Mouse (Mus musculus) regulatory T cell (primary cell): ENCODE measurements around the gene 4930402H24Rik.

ENCODE experiments used
- in situ Hi-C: fragments of 300-600 bp; cut with MboI, MseI; formaldehyde crosslinking; loops from one replicate; pipeline ENCODE4 v1.15.1; 2025; ENCODE audit warnings: high pct_unique_total_duplicates

4930402H24Rik gene

GRCm38 (mm10) chr2:130814492-130814891 is 91.7 kb downstream of the 4930402H24Rik start:
- in situ Hi-C loops = no loop called here

- in situ Hi-C loops = no loop called here
Observed at GRCm38 (mm10) chr2:130813729-130814128, 92.5 kb downstream of the 4930402H24Rik start.

GRCm38 (mm10) chr2:130812487-130812886 is 93.7 kb downstream of the 4930402H24Rik start:
- in situ Hi-C loops = no loop called here

GRCm38 (mm10) chr2:130805146-130805545 is 101.1 kb downstream of the 4930402H24Rik start:
- in situ Hi-C loops = no loop called here

GRCm38 (mm10) chr2:130803706-130804105 is 102.5 kb downstream of the 4930402H24Rik start:
- in situ Hi-C loops = no loop called here

- in situ Hi-C loops = no loop called here
Observed at GRCm38 (mm10) chr2:130795731-130796130, 110.5 kb downstream of the 4930402H24Rik start.

GRCm38 (mm10) chr2:130791722-130792121 is 114.5 kb downstream of the 4930402H24Rik start:
- in situ Hi-C loops = no loop called here

- in situ Hi-C loops = no loop called here
Observed at GRCm38 (mm10) chr2:130789642-130790041, 116.6 kb downstream of the 4930402H24Rik start.

- in situ Hi-C loops = no loop called here
Observed at GRCm38 (mm10) chr2:130789039-130789438, 117.2 kb downstream of the 4930402H24Rik start.

- in situ Hi-C loops = no loop called here
Observed at GRCm38 (mm10) chr2:130784939-130785338, 121.3 kb downstream of the 4930402H24Rik start.

GRCm38 (mm10) chr2:130780615-130781303 is 125.4 kb downstream of the 4930402H24Rik start:
- in situ Hi-C loops = no loop called here

GRCm38 (mm10) chr2:130779935-130780334 is 126.3 kb downstream of the 4930402H24Rik start:
- in situ Hi-C loops = loop anchor here (10.0 kb wide), 1 partner anchor 1795 kb away; no protein-coding TSS in a partner anchor

GRCm38 (mm10) chr2:130776610-130777009 is 129.6 kb downstream of the 4930402H24Rik start:
- in situ Hi-C loops = loop anchor here (10.0 kb wide), 1 partner anchor 1792 kb away; no protein-coding TSS in a partner anchor

GRCm38 (mm10) chr2:130767483-130767882 is 138.7 kb downstream of the 4930402H24Rik start:
- in situ Hi-C loops = no loop called here

GRCm38 (mm10) chr2:130765396-130765795 is 140.8 kb downstream of the 4930402H24Rik start:
- in situ Hi-C loops = no loop called here

- in situ Hi-C loops = no loop called here
Observed at GRCm38 (mm10) chr2:130760876-130761275, 145.3 kb downstream of the 4930402H24Rik start.

GRCm38 (mm10) chr2:130755061-130755607 is 151.1 kb downstream of the 4930402H24Rik start:
- in situ Hi-C loops = no loop called here

- in situ Hi-C loops = no loop called here
Observed at GRCm38 (mm10) chr2:130754596-130754995, 151.6 kb downstream of the 4930402H24Rik start.

GRCm38 (mm10) chr2:130750449-130750848 is 155.8 kb downstream of the 4930402H24Rik start:
- in situ Hi-C loops = no loop called here

- in situ Hi-C loops = no loop called here
Observed at GRCm38 (mm10) chr2:130749708-130750107, 156.5 kb downstream of the 4930402H24Rik start.

- in situ Hi-C loops = no loop called here
Observed at GRCm38 (mm10) chr2:130743576-130743975, 162.6 kb downstream of the 4930402H24Rik start.

GRCm38 (mm10) chr2:130740096-130740495 is 166.1 kb downstream of the 4930402H24Rik start:
- in situ Hi-C loops = no loop called here

GRCm38 (mm10) chr2:130738019-130738418 is 168.2 kb downstream of the 4930402H24Rik start:
- in situ Hi-C loops = no loop called here
